Mouse (Mus musculus): ENCODE measurements around the gene Pgr15l.

The Pgr15l gene

GRCm38 (mm10) chrX:97072369-97072768 lies at the start of gene Pgr15l:
Gene Pgr15l, plus strand, starts transcription at chrX:97072596.
- no peak for DNase-seq (ENCODE audit: low read depth, low spot score)

- no peak for DNase-seq (ENCODE audit: low read depth, low spot score)
These were observed 44.9 kb upstream of the Pgr15l start for GRCm38 (mm10) chrX:97027540-97027939.

- DNase-seq (ENCODE audit: low read depth, low spot score), result peak; percentile 17
These were observed 2.6 kb upstream of the Pgr15l start for GRCm38 (mm10) chrX:97069816-97070215.
